Mouse (Mus musculus): Measurements from ENCODE around the gene Hsd11b2. TPM values are rescaled to one million over a fixed set of nuclear protein-coding genes. Genes with fewer than 3 reads are reported as not detected.
A peak's percentile ranks its signal among the peaks of the same experiment; 100 is the strongest.

The Hsd11b2 gene
- total RNA-seq (2021): under 1 TPM in 1 of 2 experiments, not detected in 1; 0.22 TPM
- long read RNA-seq, experiment 1: 0 reads
- long read RNA-seq, experiment 2: 0 reads

DNA sequence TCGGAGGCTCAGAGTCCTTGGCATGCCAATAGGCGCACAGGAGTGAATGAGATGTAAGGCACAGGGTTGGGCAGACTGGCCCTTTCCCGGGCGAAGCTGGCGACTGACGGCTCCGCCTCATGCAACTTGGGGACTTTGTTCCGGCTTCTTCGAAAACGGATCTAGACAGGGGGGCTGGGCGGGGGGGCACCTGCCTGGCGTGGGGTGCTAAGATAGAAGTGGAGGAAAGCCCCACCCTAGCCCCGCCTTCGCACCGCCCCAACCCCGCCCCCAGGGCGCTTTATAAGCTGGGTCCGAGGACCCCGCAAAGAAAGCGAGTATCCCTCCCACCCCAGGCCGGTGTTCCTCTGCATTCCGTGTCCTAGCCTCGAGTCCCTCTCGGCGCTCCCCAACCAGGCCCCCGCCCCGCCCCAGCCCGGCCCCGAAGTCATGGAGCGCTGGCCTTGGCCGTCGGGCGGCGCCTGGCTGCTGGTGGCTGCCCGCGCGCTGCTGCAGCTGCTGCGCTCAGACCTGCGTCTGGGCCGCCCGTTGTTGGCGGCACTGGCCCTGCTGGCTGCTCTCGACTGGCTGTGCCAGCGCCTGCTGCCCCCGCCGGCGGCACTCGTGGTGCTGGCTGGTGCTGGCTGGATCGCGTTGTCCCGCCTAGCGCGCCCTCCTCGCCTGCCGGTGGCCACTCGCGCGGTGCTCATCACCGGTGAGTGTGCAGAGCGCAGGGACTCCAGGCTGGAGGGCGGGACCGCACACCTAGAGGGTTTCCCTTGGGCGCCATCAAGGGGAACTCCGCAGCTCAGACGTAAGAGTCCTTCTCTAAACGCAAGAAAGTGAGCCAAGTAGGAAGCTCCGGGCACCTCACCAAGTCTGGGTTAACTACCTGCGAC, at the start of gene Hsd11b2:
Hsd11b2 (plus strand) TSS at position 320 of the 878 bp plus-strand sequence.
- peak in 1 of 2 experiments; percentile 39 for DNase-seq
- intact Hi-C loops (cut with DNase I): loop anchor here (2.0 kb wide), 1 partner anchor 14 kb away; no protein-coding TSS in a partner anchor

DNA sequence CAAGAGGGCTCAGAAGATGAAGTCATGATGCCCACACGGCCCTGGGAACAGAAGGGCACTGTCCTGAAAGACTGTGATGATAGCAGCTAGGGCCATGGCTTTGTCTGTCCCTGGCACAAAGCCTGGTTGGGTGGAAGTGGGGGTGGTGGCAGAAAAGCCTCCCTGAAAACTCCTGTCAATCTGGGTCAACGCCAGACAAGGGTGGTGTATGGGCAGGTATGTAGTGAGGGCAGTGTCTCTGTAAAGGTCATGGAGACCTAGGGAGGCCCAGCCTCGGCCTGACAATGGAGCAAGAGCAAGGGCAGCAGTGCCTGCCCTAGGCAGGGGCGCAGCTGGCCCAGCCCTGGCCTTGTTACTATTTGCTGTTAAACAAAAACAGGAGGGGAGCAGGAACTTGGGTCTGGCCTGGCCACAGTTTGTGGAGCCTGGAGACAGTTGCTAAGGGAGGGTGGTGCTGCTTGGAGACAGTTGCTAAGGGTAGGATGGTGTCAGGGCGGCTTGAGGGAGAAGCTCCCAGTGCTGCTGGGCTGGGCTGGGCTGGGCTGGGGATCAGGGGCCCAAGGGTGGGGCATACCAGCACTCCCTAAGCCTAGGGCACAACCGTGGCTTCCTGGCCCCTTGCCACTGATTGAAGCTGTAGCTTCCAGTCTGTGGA, 49.4 kb upstream of the Hsd11b2 start:
- peak in 1 of 2 experiments; percentile 45 for DNase-seq
- intact Hi-C loops (cut with DNase I): loop anchor here (2.0 kb wide), 1 partner anchor 64 kb away; no protein-coding TSS in a partner anchor

DNA sequence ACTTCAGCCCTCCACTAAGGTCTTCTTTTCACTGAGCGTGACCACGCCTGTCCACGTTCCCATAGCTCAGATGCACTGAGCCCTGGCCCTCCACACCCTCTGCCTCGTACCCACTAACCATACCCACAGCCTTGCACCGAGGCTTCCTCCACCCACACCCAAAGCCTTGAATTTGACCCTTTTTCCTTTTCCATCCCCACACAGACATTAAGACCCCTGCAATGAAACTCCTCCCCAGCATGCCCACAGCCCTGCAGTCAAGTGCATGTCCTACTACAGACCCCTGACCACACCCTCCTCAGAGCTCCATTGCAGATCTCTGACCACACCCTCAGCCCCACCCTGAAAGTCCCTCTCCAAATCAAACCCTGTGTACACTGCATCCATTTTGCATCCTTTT, 48.7 kb upstream of the Hsd11b2 start:
- no peak for DNase-seq
- intact Hi-C loops (cut with DNase I): loop anchor here (2.0 kb wide), 1 partner anchor 65 kb away; no protein-coding TSS in a partner anchor

DNA sequence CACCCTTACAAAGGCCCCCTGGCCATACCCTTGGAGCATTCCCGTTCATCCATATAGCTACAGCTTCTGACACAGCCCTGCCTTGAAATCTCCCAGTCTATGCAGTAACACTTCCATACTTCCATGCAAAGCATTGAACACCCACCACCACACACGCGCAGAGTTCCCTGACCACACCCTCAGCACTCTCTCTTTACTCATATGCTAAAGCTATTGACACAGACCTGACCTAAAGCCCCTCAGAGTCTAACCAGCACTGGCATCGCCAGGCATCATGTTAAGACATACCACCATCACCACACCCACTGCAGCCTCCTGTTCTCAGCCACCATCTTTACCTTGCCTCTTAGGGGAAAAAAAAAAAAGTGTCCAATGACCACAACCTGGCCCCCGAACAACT, 48.3 kb upstream of the Hsd11b2 start:
- intact Hi-C loops (cut with DNase I): no loop called here
- no peak for DNase-seq

DNA sequence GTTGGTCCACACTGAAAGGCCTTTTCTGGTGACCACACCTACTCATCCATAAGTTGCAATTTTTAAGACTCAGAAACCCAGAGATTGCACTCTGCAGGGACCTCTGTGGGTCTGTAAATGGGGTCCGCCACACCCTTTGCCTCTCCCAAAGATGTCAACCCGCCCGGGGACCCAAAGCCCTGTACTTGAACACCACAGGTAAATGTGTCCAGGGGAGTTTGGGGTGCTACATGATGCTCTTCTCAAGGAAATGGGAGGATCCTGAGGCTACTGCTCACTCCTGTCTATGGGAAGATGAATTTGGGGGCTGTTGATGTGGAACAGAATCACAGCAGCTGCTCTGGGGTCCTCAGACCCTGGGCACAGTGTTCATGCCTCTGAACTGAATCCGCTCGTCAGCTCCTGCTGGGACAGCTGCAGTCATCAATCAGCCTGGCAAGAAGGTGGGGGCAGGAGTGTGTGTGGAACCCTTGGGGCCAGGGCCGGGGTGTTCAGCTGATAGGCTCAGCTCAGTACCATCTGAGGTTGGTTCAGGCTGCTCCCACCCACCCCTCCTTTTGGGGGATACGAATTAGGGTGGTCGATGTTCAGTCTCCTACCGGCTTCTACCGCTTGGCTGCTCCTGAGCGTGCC, 47.8 kb upstream of the Hsd11b2 start:
- intact Hi-C loops (cut with DNase I): no loop called here
- DNase-seq: no peak

DNA sequence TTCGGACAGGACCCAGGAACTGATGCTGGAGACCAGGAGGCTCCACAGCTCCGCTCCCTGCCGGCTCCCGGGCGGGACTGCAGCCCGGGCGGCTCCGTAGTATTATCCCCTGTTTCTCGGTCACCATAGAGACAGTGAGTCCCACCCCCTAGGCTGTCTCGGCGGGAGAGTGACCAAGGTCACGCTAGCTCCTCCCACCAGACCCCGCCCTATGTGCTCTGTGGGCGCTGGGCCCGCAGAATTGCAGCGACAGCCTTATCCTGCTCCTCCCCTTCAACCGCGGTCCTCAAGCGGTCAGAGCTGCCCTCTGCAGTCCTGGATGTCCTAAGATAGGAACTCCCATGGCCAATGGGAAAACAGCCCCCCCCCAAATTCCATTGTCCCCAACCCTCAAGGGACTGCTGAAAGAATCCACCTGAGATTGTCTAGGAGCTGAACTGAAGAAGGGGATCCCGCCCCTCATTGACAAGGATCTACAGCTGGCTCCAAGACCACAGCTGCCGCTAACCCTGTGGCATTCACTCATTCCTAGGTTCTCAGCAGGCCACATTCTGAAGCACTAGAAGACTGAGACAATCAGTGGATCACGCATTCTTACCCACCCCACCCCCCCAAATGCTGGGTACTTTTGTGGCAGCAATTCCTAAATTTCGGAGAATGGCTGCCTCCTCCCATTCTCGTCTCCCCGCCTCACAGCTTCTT, 47.1 kb upstream of the Hsd11b2 start, which contains the start of gene Tppp3:
Tppp3 (minus strand) TSS at position 213 of the 702 bp plus-strand sequence.
- DNase-seq: peak; percentile 94 to 96
- intact Hi-C loops (cut with DNase I): no loop called here

DNA sequence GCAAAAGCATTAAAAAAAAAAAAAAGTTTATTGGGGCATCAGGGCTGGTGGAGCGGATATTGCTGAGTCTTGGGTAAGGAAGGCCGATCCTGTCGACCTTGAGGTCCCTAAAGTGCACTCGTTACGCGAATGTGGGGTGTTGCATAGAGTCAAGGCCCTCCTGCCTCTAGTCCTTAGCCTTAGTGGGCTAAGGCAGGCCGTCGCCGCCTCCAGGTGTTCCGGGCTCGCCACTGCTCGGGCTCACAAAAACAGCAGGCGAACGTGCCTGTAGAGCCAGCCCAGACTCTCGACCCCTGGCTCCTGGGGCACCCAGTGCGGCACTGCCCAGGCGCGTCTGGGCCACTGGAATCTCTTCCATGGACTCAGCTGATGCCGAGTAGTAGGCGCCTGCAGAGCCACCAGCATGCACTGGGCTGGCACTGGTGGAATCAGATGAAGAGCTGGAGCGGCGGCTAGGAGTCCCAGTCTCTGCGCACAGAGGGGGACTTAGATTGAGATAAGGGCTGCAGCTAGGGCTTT, 46.1 kb upstream of the Hsd11b2 start:
- no peak for DNase-seq
- intact Hi-C loops (cut with DNase I): no loop called here

DNA sequence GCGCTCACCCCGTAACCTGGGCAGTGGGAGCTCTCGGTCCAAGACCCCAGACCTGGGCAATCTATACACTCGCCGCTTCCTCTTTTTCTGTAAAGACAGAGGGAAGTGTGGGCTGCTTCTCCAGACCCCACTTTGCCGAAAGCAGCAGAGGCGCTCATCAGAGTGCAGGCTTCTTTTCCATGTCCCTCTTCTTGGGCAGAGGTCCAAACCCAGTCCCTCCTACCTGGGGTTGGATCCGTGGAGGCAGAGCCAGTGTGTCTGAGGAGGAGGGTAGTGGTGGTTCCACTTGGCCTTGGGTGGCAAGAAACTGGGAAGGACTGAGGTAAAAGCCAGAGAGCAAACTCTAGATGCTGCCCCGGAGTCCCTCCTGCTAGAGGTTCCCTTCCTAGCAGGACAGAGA, 45.6 kb upstream of the Hsd11b2 start:
- no peak for DNase-seq
- intact Hi-C loops (cut with DNase I): no loop called here

DNA sequence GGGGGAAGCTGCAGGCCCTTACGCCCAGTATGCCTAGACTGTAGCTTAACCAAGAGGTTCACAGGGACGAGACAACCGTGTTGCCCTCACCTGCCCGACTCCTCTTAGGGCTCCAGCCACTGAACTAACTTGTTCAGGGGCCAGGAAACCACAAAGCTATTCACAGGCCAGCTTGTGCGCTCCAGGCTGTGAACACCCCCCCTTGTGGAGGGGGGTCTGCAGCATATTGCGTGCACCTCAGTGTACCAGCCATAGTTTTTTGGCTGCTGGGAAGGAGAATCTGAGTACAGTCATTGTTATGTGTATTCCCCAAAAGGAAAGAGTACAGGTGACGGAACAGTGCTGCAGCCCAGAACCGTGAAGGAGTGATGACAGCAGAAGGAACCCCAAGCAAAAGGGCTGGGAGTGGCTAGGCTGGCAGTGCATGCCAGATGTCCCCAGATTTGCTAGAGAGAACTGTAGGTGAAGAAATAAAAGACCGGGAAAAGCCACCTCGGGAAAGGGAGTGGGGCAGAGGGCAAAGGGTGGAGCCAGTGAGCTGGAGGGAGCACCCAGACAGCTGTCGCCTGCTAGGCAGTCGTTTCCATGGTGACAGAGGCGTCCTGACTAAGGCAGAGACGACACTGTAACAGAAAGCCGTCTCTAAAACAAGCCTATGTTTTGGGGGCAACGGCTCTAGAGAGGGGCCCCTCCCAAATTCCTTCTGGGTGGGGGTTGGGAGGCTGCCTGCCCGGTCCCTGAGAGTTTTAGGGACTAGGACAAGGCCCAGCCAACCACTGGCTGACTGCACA, 44.5 kb upstream of the Hsd11b2 start:
- intact Hi-C loops (cut with DNase I): no loop called here
- DNase-seq: peak in 1 of 2 experiments; percentile 38

DNA sequence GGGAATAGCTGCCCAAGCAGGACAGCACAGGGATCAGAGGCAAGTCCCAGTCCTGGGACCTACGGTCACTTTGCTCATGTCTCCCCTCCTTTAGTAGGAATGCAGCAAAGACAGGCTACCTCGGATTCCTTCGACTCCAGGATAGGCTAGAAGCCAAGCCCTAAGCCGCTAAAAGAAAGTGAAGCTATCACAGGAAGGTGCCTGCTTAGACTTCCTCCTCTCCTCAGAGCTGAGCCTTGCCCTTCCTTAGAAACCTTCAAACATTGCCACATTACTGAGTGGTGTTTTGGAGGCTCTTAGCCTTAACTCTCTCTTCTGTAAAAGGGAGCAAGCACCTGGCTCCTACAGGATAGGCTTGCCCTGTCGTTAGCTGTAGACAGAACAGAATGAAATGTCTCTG, 43.9 kb upstream of the Hsd11b2 start:
- intact Hi-C loops (cut with DNase I): loop anchor here (5.0 kb wide), 2 partner anchors 32 to 112 kb away; no protein-coding TSS in a partner anchor
- DNase-seq: no peak

DNA sequence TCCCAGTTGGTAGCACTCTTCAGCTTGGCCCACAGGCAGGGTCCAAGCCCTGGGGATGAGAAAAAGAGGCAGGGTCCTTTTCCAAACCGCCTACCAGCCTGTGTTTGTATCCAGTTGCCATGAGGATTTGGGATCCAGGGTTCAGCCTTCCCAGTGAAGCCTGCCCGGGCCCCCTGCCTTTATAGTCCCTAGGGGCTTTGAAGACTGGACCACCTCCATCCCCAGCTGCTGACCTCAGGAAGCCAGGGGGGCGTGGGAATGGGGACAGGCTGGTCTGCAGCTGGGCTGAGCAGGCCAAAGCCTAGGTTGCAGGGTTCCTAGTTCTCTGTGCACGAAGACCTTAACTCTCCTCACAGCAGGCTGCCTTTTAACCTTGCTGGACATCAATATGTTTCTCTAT, 43.3 kb upstream of the Hsd11b2 start:
- intact Hi-C loops (cut with DNase I): loop anchor here (5.0 kb wide), 2 partner anchors 33 to 113 kb away; no protein-coding TSS in a partner anchor
- DNase-seq: peak in 1 of 2 experiments; percentile 75

DNA sequence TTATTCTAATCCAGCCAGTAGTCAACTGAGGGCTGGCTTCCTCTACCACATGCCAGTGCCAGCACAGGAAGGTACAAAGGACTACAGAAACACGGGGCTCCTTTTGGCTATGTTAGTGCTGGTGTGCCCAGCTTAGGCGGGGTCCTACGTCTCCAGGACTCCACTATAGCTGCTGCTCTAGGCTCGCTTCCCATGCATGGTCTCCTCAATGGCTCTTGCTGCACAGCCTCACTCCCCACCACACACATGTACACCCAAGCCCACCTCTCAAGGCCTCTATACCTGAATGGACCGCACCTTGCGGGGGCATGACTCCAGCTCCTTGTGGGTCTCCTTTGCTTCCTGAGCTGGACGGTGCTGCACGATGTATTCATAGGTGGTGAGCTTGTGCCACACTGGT, 42.8 kb upstream of the Hsd11b2 start:
- DNase-seq: no peak
- intact Hi-C loops (cut with DNase I): loop anchor here (5.0 kb wide), 2 partner anchors 33 to 113 kb away; no protein-coding TSS in a partner anchor

DNA sequence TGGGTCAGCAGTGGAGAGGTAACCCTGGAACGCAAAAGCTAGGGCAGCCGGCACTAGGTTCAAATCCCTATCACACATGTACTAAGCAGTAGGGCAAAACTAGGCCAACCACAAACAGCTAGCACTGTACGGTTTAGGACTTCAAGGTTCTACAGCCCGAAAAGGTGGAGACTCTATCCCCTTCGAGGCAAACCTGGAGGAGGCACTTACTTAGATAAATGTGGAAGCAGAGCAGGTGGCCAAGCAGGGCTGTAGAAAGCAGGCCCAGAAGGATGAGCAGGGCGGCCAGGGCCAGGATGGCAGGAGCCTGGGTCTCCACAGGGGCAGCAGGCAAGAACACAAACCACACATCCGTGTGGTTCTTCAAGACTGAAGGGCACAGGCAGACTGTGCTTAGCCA, 42.4 kb upstream of the Hsd11b2 start:
- no peak for DNase-seq
- intact Hi-C loops (cut with DNase I): loop anchor here (5.0 kb wide), 2 partner anchors 34 to 114 kb away; no protein-coding TSS in a partner anchor

DNA sequence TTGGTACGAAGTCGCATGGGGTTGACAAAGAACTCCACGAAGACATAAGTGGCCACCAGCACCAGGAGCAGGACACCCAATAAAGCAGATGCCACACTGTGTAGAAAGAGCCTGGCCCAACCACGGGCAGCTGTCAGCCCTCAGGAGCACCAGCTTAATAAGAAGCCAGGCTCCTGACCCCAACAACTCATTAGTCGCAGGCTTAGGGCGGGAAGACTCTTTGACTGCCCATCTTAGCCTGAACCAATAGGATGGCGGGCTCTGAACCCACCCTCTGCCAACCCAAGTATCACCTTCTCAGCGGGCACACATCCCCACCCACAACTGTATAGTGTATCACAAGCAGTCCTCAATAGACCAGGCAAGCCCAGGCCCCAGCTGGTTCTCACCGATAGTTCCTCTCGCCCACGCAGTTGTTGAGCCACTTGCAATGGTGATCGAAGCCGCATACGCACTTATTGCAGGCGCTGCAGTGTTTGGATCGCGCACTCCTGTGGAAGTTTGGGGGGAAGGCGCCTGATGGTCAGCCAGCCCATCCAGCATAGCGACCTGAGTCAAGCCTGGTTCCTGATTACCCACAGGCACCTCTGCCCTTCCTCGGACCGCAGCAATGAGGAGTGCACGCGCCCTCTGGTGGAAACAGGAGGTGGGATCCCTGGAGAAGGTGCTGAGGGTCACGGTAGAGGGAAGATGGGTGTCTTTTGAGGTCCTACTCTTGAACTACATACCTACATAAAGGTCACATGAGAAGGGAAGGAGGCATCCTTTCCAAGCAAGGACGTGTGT, 41.7 kb upstream of the Hsd11b2 start:
- peak in 1 of 2 experiments; percentile 62 for DNase-seq
- intact Hi-C loops (cut with DNase I): loop anchor here (5.0 kb wide), 2 partner anchors 35 to 115 kb away; no protein-coding TSS in a partner anchor

DNA sequence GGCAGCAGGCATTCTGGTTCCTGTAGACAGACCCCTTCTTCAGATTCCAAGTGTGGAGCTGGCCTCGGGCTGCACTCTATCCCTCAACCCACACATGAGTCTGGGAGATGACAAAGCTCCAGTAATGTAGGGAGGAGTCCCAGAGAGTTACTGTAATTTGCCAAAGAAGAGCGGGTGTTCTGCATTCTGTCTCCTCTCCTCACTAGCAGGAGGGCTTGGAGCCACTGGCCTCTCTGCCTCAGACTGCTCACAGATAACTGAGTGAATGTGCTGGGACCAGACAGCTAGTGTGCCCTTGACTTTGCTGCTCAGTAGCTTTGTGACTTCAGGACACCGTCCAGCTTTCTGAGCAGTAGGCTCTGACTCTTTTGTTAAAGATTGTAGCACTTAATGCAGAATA, 40.8 kb upstream of the Hsd11b2 start:
- no peak for DNase-seq
- intact Hi-C loops (cut with DNase I): loop anchor here (5.0 kb wide), 2 partner anchors 35 to 115 kb away; no protein-coding TSS in a partner anchor

DNA sequence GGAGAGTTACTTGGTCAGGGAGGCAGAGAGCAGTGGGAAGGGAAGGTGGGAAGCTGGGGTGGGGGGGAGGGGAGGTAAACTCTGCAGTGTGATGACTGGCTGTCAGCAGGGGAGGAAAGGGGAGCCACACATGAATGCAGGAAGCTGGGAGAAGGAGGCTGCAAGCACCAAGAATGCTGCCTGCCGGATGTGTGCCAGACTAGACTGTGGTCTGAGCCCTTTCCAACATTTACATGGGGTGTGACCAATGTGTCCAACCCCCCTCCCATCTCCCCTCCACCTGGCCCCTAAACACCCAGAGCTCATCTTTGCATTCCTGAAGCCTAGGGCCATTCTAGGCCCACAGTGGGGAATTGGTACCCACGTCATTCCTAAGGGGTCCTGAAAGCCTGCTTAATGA, 37.5 kb upstream of the Hsd11b2 start:
- intact Hi-C loops (cut with DNase I): loop anchor here (5.0 kb wide), 2 partner anchors 51 to 71 kb away; no protein-coding TSS in a partner anchor
- no peak for DNase-seq

DNA sequence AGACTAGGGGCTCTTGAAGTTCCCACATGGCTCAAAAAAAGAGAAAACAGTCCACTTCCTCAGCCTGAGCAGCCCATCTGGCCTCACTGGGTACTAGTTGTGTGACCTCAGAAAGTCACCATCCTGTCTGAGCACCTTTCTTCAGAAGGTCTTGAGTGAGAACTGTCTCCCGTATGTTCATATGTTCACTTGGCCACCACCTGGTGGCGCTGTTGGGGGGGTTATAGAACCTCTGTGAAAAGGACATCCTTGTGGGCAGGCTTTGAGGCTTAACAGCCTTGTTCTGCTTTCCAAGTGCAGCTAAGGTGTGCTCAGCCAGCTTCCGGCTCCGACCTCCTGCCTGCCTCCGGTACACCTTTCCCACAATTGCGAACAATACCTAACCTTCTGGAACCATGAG, 37.1 kb upstream of the Hsd11b2 start:
- intact Hi-C loops (cut with DNase I): loop anchor here (5.0 kb wide), 2 partner anchors 51 to 71 kb away; no protein-coding TSS in a partner anchor
- DNase-seq: no peak

DNA sequence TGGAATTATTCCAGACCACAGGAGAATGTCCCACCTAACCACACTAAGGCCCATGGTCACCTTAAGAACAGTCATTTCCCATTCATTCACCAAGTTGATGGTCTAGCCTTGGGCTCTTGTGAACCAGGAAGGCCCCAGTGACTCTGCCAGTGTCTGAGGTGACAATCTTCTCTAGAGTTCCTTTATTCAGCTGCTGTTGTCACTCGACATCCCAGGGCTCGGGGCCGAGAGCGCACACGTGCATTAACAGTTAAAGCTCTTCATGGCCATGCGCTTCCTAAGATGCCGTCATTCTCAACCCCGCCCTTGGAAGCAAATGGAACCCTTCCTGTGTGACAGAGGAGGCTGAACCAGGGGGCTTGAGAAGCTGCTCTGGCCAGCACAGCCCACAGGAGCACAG, 36.4 kb upstream of the Hsd11b2 start:
- intact Hi-C loops (cut with DNase I): loop anchor here (5.0 kb wide), 2 partner anchors 50 to 70 kb away; no protein-coding TSS in a partner anchor
- no peak for DNase-seq

Measured in gastrocnemius, postnatal 36 days (tissue).